Mouse (Mus musculus) hindbrain, postnatal 0 days (tissue): ENCODE results near the gene Smo. TPM values are rescaled to one million over a fixed set of nuclear protein-coding genes. Genes with fewer than 3 reads are reported as not detected.
A peak's percentile ranks its signal among the peaks of the same experiment; 100 is the strongest.

Experiments
- ATAC-seq: fragments of 200-750 bp; cut with Nextera tagmentation; 2 replicates; pipeline ENCODE4 v1.8.0; 2017; ENCODE audit warnings: mild to moderate bottlenecking, moderate TSS enrichment, moderate library complexity
- DNase-seq: peaks from one replicate; pipeline ENCODE4 v3.0.0-alpha.2; 2015; ENCODE audit warnings: low spot score
- H3K27ac ChIP-seq: fragments of 300-500 bp; sonication (generic); 2 replicates; pipeline ENCODE4 v1.5.1; 2014; ENCODE audit warnings: mild to moderate bottlenecking
- H3K27me3 ChIP-seq: fragments of 300-500 bp; sonication (generic); 2 replicates; pipeline ENCODE4 v1.6.1; 2014; ENCODE audit warnings: low read length, mixed read lengths; ENCODE audit not compliant: insufficient read depth
- H3K36me3 ChIP-seq: fragments of 300-500 bp; sonication (generic); 2 replicates; pipeline ENCODE4 v1.6.1; 2014; ENCODE audit warnings: low read length, mixed read lengths; ENCODE audit not compliant: insufficient read depth
- H3K4me1 ChIP-seq: fragments of 300-500 bp; sonication (generic); 2 replicates; pipeline ENCODE4 v1.6.1; 2014; ENCODE audit warnings: antibody characterized with exemption, low read length, mixed read lengths; ENCODE audit not compliant: insufficient read depth
- H3K4me2 ChIP-seq: fragments of 300-500 bp; sonication (generic); 2 replicates; pipeline ENCODE4 v1.6.1; 2014; ENCODE audit warnings: low read depth, mild to moderate bottlenecking, low read length, moderate library complexity, mixed read lengths
- H3K4me3 ChIP-seq: fragments of 300-500 bp; sonication (generic); 2 replicates; pipeline ENCODE4 v1.5.1; 2014; ENCODE audit warnings: low read length
- H3K9ac ChIP-seq: fragments of 300-500 bp; sonication (generic); replicated peaks from 2 replicates; pipeline ENCODE4 v1.6.1; 2014; ENCODE audit warnings: mild to moderate bottlenecking, low read length, moderate library complexity, mixed read lengths
- H3K9me3 ChIP-seq: fragments of 300-500 bp; sonication (generic); 2 replicates; pipeline ENCODE4 v1.6.1; 2016; ENCODE audit warnings: low read length, mixed read lengths
- CTCF ChIP-seq: IDR thresholded peaks from 2 replicates; pipeline ENCODE4 v1.5.1; 2016; ENCODE audit warnings: antibody characterized with exemption, control low read depth, low read depth
- WGBS: fragments of 180-500 bp; shearing (Covaris S2); extraction: QIAGEN DNeasy Blood & Tissue Kit; methylation state at CpG from one replicate; pipeline ENCODE4 v1.1.7; 2014; 5-methylcytosine and 5-hydroxymethylcytosine counted together
- polyA plus RNA-seq: library from polyadenylated mRNA; unstranded; fragments of >200 nt; fragmentation: Nextera tagmentation; extraction: Ambion mirVana; gene quantifications from 2 replicates; pipeline ENCODE4 v1.2.1, GENCODE M21; 2015
- total RNA-seq: library from RNA; depleted of rRNA; stranded (reverse); fragments of >200 nt; gene quantifications from 2 replicates; pipeline ENCODE4 v1.2.3, GENCODE M21; 2014

Gene Smo
- total and polyA plus RNA-seq, 2 experiments from 2014 or later, result 12.8 to 74.3 TPM

DNA sequence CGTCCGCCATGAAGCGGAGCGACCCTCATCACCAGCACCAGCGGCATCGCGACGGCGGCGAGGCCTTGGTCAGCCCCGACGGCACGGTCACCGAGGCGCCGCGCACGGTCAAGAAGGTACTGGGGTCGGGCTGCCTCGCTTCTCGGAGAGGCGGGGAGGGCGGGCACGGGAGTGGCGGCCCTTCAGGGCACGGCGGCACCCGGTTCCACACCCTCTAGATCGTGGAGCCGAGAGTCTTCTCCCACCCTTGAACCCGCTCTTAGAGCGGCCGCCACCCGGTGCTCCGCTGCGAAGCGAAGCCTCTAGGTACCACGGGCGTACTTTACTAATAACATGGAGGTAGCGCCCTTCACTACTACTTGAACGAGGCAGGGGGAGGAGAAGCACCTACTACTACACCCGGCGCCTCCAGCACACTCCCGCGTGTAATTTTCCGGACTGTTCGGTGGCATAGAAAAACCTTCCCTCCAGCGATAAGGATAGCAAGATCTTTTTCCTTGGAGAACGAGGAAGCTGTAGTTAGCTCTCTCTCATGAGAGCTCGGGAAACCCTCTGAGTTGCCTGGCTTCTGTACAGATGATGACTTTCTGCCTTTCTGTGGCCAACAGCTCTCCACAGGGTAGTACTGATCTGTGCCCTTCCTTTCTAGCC is 33.6 kb downstream of the Smo start:
- H3K27me3 ChIP-seq, result no peaks in the 10 kb centered on the region
- peak; percentile 2; the same call in 1 of the 2 replicates for TF ChIP-seq CTCF
- ATAC-seq (no peak; the same call in 1 of the 2 replicates), DNase-seq (peak; percentile 57)
- H3K4me1 ChIP-seq, result peaks cover 2% of the 10 kb centered on the region; the same call in 1 of the 2 replicates
- H3K9ac ChIP-seq, result peak overlapping the region; percentile 83
- under 1% methylated on average over 50 of the region's 50 CpGs for WGBS
- peak overlapping the region; percentile 67 for H3K4me2 ChIP-seq
- no peaks in the 10 kb centered on the region for H3K9me3 ChIP-seq
- H3K36me3 ChIP-seq, result no peaks in the 10 kb centered on the region
- H3K4me3 ChIP-seq, result peak overlapping the region; percentile 87
- H3K27ac ChIP-seq, result peak overlapping the region; percentile 96

GRCm38 (mm10) chr6:29770672-29771321 is 35.5 kb downstream of the Smo start:
- peaks cover 2% of the 10 kb centered on the region; the same call in 1 of the 2 replicates for H3K4me1 ChIP-seq
- H3K4me2 ChIP-seq, result 0 out of 2 replicates have a peak overlapping the region, but pooled peaks have one; percentile 3
- DNase-seq, result no peak
- H3K27ac ChIP-seq, result no peak overlapping the region
- no peaks in the 10 kb centered on the region for H3K36me3 ChIP-seq
- no peak overlapping the region for H3K4me3 ChIP-seq
- H3K27me3 ChIP-seq, result no peaks in the 10 kb centered on the region
- no peaks in the 10 kb centered on the region for H3K9me3 ChIP-seq
- 51% methylated on average over 2 of the region's 2 CpGs for WGBS
- no peak for TF ChIP-seq CTCF
- no peak for ATAC-seq
- H3K9ac ChIP-seq, result no peak overlapping the region

DNA sequence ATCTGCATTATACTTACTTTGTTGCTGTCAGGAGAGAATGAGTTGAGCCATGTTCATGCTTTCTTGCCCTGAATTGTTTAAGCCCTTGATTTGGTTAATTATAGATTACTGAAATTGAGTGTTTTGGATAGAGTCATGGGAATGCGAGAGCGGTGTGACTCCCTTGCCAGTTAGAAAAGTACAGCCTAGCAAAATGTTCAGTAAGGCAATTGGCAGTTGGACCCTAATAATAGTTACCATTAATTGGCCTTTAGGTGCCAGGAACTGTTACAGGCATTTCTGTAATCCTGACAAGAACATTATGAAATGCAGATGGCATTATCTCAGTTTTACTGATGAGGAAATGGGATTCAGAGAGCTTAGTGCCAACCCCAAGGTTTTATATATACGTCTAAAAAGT is 36.9 kb downstream of the Smo start:
- Histone ChIP-seq H3K4me3 (no peak overlapping the region), H3K27ac (no peak overlapping the region), H3K9me3 (no peaks in the 10 kb centered on the region), H3K36me3 (no peaks in the 10 kb centered on the region), H3K4me2 (no peak overlapping the region), H3K4me1 (peaks cover 2% of the 10 kb centered on the region; the same call in 1 of the 2 replicates), H3K27me3 (no peaks in the 10 kb centered on the region), H3K9ac (no peak overlapping the region)
- WGBS, result 82% methylated on average over 3 of the region's 3 CpGs
- ATAC-seq (no peak), DNase-seq (no peak)
- no peak for TF ChIP-seq CTCF

GRCm38 (mm10) chr6:29774161-29774560 is 38.9 kb downstream of the Smo start:
- no peak for TF ChIP-seq CTCF
- ATAC-seq, result no peak
- no peaks in the 10 kb centered on the region for H3K9me3 ChIP-seq

GRCm38 (mm10) chr6:29775609-29776008 is 40.3 kb downstream of the Smo start:
- Histone ChIP-seq H3K4me3 (no peak overlapping the region), H3K27me3 (no peaks in the 10 kb centered on the region), H3K36me3 (no peaks in the 10 kb centered on the region), H3K4me1 (no peaks in the 10 kb centered on the region), H3K27ac (no peak overlapping the region), H3K4me2 (no peak overlapping the region), H3K9ac (no peak overlapping the region), H3K9me3 (no peaks in the 10 kb centered on the region)
- WGBS, result 68% methylated on average over 1 of the region's 1 CpGs
- DNase-seq (peak; percentile 73), ATAC-seq (0 out of 2 replicates have a peak, but pooled peaks have one; percentile 51)
- TF ChIP-seq CTCF, result no peak

More at GRCm38 (mm10) chr6:29774161-29774560, 38.9 kb downstream of the Smo start:
- Histone ChIP-seq H3K4me3 (no peak overlapping the region), H3K9ac (no peak overlapping the region), H3K4me1 (peaks cover 2% of the 10 kb centered on the region; the same call in 1 of the 2 replicates), H3K27ac (no peak overlapping the region), H3K27me3 (no peaks in the 10 kb centered on the region), H3K36me3 (no peaks in the 10 kb centered on the region), H3K4me2 (no peak overlapping the region)
- no peak for DNase-seq
- WGBS, result 85% methylated on average over 1 of the region's 1 CpGs

- Histone ChIP-seq H3K36me3 (no peaks in the 10 kb centered on the region), H3K4me3 (no peak overlapping the region), H3K9me3 (no peaks in the 10 kb centered on the region), H3K4me2 (no peak overlapping the region), H3K27ac (no peak overlapping the region), H3K27me3 (no peaks in the 10 kb centered on the region), H3K9ac (no peak overlapping the region), H3K4me1 (no peaks in the 10 kb centered on the region)
- WGBS, result 86% methylated on average over 4 of the region's 4 CpGs
- no peak for DNase-seq
- no peak for TF ChIP-seq CTCF
- ATAC-seq, result no peak
These were observed 41.4 kb downstream of the Smo start for GRCm38 (mm10) chr6:29776542-29777237.
